Mouse (Mus musculus) intestine, embryonic 15.5 days (tissue): Measurements from ENCODE around the gene Cited4. TPM values are rescaled to one million over a fixed set of nuclear protein-coding genes. Genes with fewer than 3 reads are reported as not detected.
A peak's percentile ranks its signal among the peaks of the same experiment; 100 is the strongest.

ENCODE experiments used
- ATAC-seq: fragments of 200-750 bp; cut with Nextera tagmentation; 2 replicates; pipeline ENCODE4 v1.8.0; 2017; ENCODE audit warnings: moderate TSS enrichment, moderate library complexity
- H3K27ac ChIP-seq: fragments of 300-500 bp; sonication (generic); 2 replicates; pipeline ENCODE4 v1.5.1; 2015; ENCODE audit warnings: mild to moderate bottlenecking, inconsistent platforms
- H3K27me3 ChIP-seq: fragments of 300-500 bp; sonication (generic); replicated peaks from 2 replicates; pipeline ENCODE4 v1.6.1; 2015; ENCODE audit warnings: inconsistent platforms
- H3K36me3 ChIP-seq: fragments of 300-500 bp; sonication (generic); 2 replicates; pipeline ENCODE4 v1.6.1; 2015; ENCODE audit warnings: inconsistent platforms
- H3K4me1 ChIP-seq: fragments of 300-500 bp; sonication (generic); replicated peaks from 2 replicates; pipeline ENCODE4 v1.6.1; 2015; ENCODE audit warnings: inconsistent platforms
- H3K4me2 ChIP-seq: fragments of 300-500 bp; sonication (generic); replicated peaks from 2 replicates; pipeline ENCODE4 v1.6.1; 2015; ENCODE audit warnings: mild to moderate bottlenecking, inconsistent platforms
- H3K4me3 ChIP-seq: fragments of 300-500 bp; sonication (generic); replicated peaks from 2 replicates; pipeline ENCODE4 v1.5.1; 2015; ENCODE audit warnings: inconsistent platforms
- H3K9ac ChIP-seq: fragments of 300-500 bp; sonication (generic); 2 replicates; pipeline ENCODE4 v1.6.1; 2015; ENCODE audit warnings: inconsistent platforms
- H3K9me3 ChIP-seq: fragments of 300-500 bp; sonication (generic); 2 replicates; pipeline ENCODE4 v1.6.1; 2016; ENCODE audit warnings: inconsistent platforms
- WGBS: fragments of 180-500 bp; shearing (Covaris S2); methylation state at CpG from one replicate; pipeline ENCODE4 v1.1.7; 2015; 5-methylcytosine and 5-hydroxymethylcytosine counted together
- polyA plus RNA-seq: library from polyadenylated mRNA; unstranded; fragments of >200 nt; fragmentation: Nextera tagmentation; extraction: Ambion mirVana; gene quantifications from 2 replicates; pipeline ENCODE4 v1.2.1, GENCODE M21; 2015

The Cited4 gene
- polyA plus RNA-seq, 1 experiment from 2014 or later, result 2.4 TPM

DNA sequence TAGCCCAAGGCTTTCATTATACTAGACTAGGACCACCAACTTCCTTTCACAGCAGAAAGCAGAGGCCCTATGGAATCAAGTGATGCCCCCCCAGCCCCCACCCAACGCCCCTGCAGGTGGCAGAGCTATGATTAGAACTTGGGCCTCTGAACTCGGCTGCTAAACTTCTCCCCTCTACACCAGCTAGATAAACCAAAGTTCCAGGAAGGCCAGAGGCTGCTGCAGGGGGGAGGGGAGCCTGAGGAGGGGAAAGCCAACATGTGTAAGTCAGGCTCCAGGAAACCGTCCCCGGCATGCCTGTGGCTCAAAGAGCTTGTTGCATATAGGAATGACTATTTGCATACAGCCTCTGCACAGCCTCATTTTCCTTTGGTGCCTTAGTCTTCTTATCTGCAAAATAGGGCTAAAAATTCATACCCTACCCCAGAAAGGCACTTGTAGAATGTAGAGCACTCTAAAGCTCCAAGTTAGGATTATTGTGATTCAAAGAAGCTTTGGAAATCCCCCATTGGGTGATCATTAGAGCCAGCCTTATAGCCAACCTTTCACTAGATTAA is 1.1 kb upstream of the Cited4 start:
- no peak overlapping the region for H3K4me3 ChIP-seq
- no peaks in the 10 kb centered on the region for H3K9me3 ChIP-seq
- WGBS, result 24% methylated on average over 4 of the region's 4 CpGs
- H3K27ac ChIP-seq, result no peak overlapping the region
- peaks cover 11% of the 10 kb centered on the region for H3K4me1 ChIP-seq
- ATAC-seq, result no peak
- no peak overlapping the region for H3K4me2 ChIP-seq
- no peak overlapping the region for H3K9ac ChIP-seq
- peaks cover 8% of the 10 kb centered on the region; the same call in 1 of the 2 replicates for H3K27me3 ChIP-seq
- H3K36me3 ChIP-seq, result no peaks in the 10 kb centered on the region

GRCm38 (mm10) chr4:120665782-120666181 is 590 bp upstream of the Cited4 start:
- ATAC-seq, result no peak
- Histone ChIP-seq H3K27ac (no peak overlapping the region), H3K4me3 (no peak overlapping the region), H3K4me2 (no peak overlapping the region), H3K4me1 (peaks cover 11% of the 10 kb centered on the region), H3K36me3 (no peaks in the 10 kb centered on the region), H3K27me3 (peaks cover 8% of the 10 kb centered on the region; the same call in 1 of the 2 replicates), H3K9me3 (no peaks in the 10 kb centered on the region), H3K9ac (no peak overlapping the region)
- 63% methylated on average over 7 of the region's 7 CpGs for whole genome bisulfite sequencing

- H3K9me3 ChIP-seq, result no peaks in the 10 kb centered on the region
- no peak overlapping the region for H3K27ac ChIP-seq
- H3K4me2 ChIP-seq, result peak overlapping the region; percentile 100
- ATAC-seq, result peak; percentile 73
- H3K4me3 ChIP-seq, result peak overlapping the region; percentile 59
- H3K36me3 ChIP-seq, result no peaks in the 10 kb centered on the region
- H3K9ac ChIP-seq, result peak overlapping the region; percentile 56
- WGBS, result under 1% methylated on average over 50 of the region's 50 CpGs
- H3K4me1 ChIP-seq, result peaks cover 11% of the 10 kb centered on the region
- peaks cover 8% of the 10 kb centered on the region; the same call in 1 of the 2 replicates for H3K27me3 ChIP-seq
These were observed 701 bp downstream of the Cited4 start for GRCm38 (mm10) chr4:120667045-120667501.

GRCm38 (mm10) chr4:120667555-120667954 is 1.2 kb downstream of the Cited4 start:
- peak overlapping the region; percentile 56 for H3K9ac ChIP-seq
- H3K9me3 ChIP-seq, result no peaks in the 10 kb centered on the region
- H3K4me2 ChIP-seq, result peak overlapping the region; percentile 100
- H3K36me3 ChIP-seq, result no peaks in the 10 kb centered on the region
- peaks cover 11% of the 10 kb centered on the region for H3K4me1 ChIP-seq
- 24% methylated on average over 10 of the region's 10 CpGs for WGBS
- ATAC-seq, result no peak
- no peak overlapping the region for H3K27ac ChIP-seq
- H3K4me3 ChIP-seq, result peak overlapping the region; percentile 59
- peaks cover 8% of the 10 kb centered on the region; the same call in 1 of the 2 replicates for H3K27me3 ChIP-seq

DNA sequence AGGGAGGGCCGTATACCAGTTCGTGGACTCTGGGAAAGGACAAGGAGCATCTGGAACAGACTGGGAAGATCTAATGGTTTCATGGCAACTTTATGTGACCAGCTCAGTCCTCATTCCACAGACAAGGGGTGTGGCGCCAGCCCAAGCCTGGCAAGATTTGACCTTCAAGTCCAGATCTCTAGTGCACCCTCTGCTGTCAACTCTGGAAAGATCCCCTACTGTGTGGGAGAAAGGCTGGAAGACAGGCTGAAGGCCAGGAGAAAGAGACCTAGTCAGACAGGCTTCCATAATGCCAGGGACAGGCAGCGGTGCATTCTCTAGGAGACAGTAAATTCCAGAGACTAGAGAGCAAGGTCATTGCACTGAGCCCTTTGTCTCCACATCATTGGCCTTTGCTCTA is 2.2 kb downstream of the Cited4 start:
- H3K4me1 ChIP-seq, result peaks cover 11% of the 10 kb centered on the region
- peaks cover 8% of the 10 kb centered on the region; the same call in 1 of the 2 replicates for H3K27me3 ChIP-seq
- ATAC-seq, result no peak
- H3K36me3 ChIP-seq, result no peaks in the 10 kb centered on the region
- no peak overlapping the region for H3K4me2 ChIP-seq
- no peak overlapping the region for H3K27ac ChIP-seq
- WGBS, result 91% methylated on average over 4 of the region's 4 CpGs
- H3K4me3 ChIP-seq, result no peak overlapping the region
- H3K9me3 ChIP-seq, result no peaks in the 10 kb centered on the region
- H3K9ac ChIP-seq, result no peak overlapping the region

DNA sequence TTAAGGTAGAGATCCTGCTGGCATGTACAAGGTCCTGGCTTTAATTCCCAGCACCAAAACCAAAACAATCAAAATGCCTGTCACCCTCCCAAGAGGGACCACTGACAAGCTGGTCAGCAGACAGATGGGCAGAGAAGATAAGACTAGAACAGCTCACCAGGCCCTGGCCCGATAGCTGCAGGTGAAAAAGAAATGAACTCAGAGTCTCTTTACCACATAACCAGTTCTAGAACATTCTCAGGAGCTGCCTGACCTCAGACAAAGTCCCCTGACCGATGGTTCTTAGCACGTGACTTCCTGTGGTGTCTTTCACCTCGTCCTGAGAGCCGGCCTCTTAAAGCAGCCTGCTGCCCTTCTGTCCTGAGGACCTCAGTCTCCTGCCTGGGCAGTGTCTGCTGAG is 3.2 kb downstream of the Cited4 start:
- Histone ChIP-seq H3K27me3 (peaks cover 8% of the 10 kb centered on the region; the same call in 1 of the 2 replicates), H3K36me3 (no peaks in the 10 kb centered on the region), H3K4me1 (peaks cover 11% of the 10 kb centered on the region), H3K9me3 (no peaks in the 10 kb centered on the region), H3K27ac (no peak overlapping the region), H3K9ac (no peak overlapping the region), H3K4me2 (no peak overlapping the region), H3K4me3 (no peak overlapping the region)
- 72% methylated on average over 5 of the region's 5 CpGs for WGBS
- no peak for ATAC-seq

DNA sequence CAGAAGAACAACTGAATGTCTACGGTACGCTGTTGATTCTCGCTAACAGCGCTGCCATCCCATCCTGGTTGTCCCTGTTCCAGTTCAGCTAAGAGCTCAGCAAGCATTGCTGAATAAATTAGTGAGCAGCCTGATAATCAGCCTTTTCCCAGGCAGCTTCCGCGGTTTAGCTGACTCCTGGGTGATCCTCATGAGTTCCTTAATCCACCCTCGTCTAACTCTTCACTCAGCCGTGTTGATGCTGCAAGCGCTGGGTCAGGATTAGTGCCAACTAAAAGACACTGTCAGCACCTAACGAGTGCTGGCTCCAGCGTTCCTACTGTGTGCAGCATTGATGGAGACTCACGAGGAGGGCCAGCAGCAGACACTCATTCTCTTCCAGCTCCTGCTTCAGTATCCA is 4.7 kb downstream of the Cited4 start:
- H3K27me3 ChIP-seq, result peaks cover 8% of the 10 kb centered on the region; the same call in 1 of the 2 replicates
- H3K9me3 ChIP-seq, result no peaks in the 10 kb centered on the region
- no peak for ATAC-seq
- H3K4me3 ChIP-seq, result no peak overlapping the region
- WGBS, result 58% methylated on average over 12 of the region's 12 CpGs
- no peak overlapping the region for H3K9ac ChIP-seq
- H3K4me2 ChIP-seq, result no peak overlapping the region
- no peak overlapping the region for H3K27ac ChIP-seq
- no peaks in the 10 kb centered on the region for H3K36me3 ChIP-seq
- peaks cover 11% of the 10 kb centered on the region for H3K4me1 ChIP-seq

GRCm38 (mm10) chr4:120673606-120674005 is 7.2 kb downstream of the Cited4 start:
- no peak overlapping the region for H3K4me2 ChIP-seq
- no peaks in the 10 kb centered on the region for H3K9me3 ChIP-seq
- peaks cover 5% of the 10 kb centered on the region; the same call in 1 of the 2 replicates for H3K27me3 ChIP-seq
- no peak overlapping the region for H3K4me3 ChIP-seq
- no peaks in the 10 kb centered on the region for H3K4me1 ChIP-seq
- no peaks in the 10 kb centered on the region for H3K36me3 ChIP-seq
- ATAC-seq, result no peak
- no peak overlapping the region for H3K9ac ChIP-seq
- H3K27ac ChIP-seq, result no peak overlapping the region
- WGBS, result 83% methylated on average over 3 of the region's 3 CpGs

- H3K4me2 ChIP-seq, result no peak overlapping the region
- 67% methylated on average over 8 of the region's 8 CpGs for WGBS
- peak; percentile 66; the same call in 1 of the 2 replicates for ATAC-seq
- no peak overlapping the region for H3K27ac ChIP-seq
- H3K9ac ChIP-seq, result no peak overlapping the region
- no peaks in the 10 kb centered on the region for H3K27me3 ChIP-seq
- H3K4me3 ChIP-seq, result no peak overlapping the region
- H3K9me3 ChIP-seq, result no peaks in the 10 kb centered on the region
- no peaks in the 10 kb centered on the region for H3K4me1 ChIP-seq
- no peaks in the 10 kb centered on the region for H3K36me3 ChIP-seq
These were observed 8.5 kb downstream of the Cited4 start for GRCm38 (mm10) chr4:120674775-120675451.

DNA sequence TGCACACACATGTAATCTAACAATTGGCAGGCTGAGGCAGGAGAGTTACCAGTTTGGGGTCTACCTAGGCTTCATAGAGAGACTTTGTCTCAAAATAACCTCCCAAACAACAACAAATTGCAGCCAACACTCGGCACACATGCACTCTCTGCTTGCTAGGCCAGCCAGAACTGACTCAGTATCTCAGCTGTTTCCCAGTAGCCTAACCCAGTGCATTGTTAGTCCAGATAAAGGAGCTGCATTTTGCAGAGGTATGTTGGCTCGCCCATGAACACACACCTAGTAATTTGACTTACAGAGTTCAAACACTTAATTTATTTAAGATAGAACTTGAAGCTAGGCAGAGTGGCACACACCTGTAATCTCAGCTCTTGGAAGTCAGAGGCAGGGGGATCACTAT is 9.3 kb downstream of the Cited4 start:
- no peak overlapping the region for H3K4me3 ChIP-seq
- no peaks in the 10 kb centered on the region for H3K27me3 ChIP-seq
- H3K9ac ChIP-seq, result no peak overlapping the region
- no peaks in the 10 kb centered on the region for H3K9me3 ChIP-seq
- WGBS, result 62% methylated on average over 2 of the region's 2 CpGs
- H3K4me1 ChIP-seq, result no peaks in the 10 kb centered on the region
- ATAC-seq, result no peak
- no peaks in the 10 kb centered on the region for H3K36me3 ChIP-seq
- no peak overlapping the region for H3K4me2 ChIP-seq
- H3K27ac ChIP-seq, result no peak overlapping the region

DNA sequence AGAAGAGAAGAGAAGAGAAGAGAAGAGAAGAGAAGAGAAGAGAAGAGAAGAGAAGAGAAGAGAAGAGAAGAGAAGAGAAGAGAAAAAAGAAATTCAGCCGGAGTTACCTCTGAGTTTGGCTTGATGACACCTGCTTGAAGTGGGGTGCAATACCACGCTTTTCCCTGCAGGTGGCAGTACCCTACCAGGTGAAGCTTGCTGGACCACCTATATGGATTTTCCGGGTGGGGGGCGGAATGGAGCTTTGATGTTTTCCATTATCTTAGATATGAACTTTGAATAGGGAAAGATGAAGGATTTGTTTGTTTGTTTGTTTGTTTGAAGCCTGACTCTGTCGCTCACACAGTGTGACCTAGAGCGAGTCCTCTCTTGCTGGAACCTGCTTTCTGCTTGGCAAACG is 14.6 kb downstream of the Cited4 start:
- no peaks in the 10 kb centered on the region for H3K27me3 ChIP-seq
- H3K9ac ChIP-seq, result no peak overlapping the region
- no peak overlapping the region for H3K4me2 ChIP-seq
- ATAC-seq, result no peak
- H3K36me3 ChIP-seq, result no peaks in the 10 kb centered on the region
- 49% methylated on average over 7 of the region's 7 CpGs for WGBS
- H3K4me3 ChIP-seq, result no peak overlapping the region
- no peaks in the 10 kb centered on the region for H3K4me1 ChIP-seq
- H3K9me3 ChIP-seq, result no peaks in the 10 kb centered on the region
- no peak overlapping the region for H3K27ac ChIP-seq

DNA sequence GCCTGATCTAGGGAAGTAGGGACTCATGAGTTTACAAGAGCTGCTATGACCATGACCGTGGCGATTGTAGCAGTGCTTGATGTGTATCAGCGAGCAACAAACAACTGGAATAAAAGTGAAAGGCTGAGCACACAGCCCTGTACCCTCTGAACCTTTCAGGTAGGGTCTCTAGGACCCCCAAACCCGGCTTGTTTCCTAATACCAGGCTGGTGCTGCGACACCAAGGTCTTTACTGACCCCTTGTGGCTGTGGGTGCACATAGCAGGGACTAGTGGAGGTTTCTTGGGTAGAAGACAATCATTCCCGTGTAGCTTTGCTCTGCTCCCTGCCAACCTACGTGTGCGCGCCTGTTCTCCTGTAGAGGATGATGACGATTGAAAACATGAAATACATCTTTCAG is 15.8 kb downstream of the Cited4 start:
- 0 out of 2 replicates have a peak, but pooled peaks have one; percentile 24 for ATAC-seq
- Histone ChIP-seq H3K4me2 (no peak overlapping the region), H3K27me3 (no peaks in the 10 kb centered on the region), H3K27ac (no peak overlapping the region), H3K36me3 (no peaks in the 10 kb centered on the region), H3K4me3 (no peak overlapping the region), H3K4me1 (no peaks in the 10 kb centered on the region), H3K9ac (no peak overlapping the region), H3K9me3 (no peaks in the 10 kb centered on the region)
- WGBS, result 41% methylated on average over 10 of the region's 10 CpGs
